Mouse (Mus musculus) ES-Bruce4 (cell line): ENCODE results near the gene Gm5134. TPM values are rescaled to one million over a fixed set of nuclear protein-coding genes. Genes with fewer than 3 reads are reported as not detected.

Source experiments
- H3K27ac ChIP-seq: 2 replicates; pipeline ENCODE4 v1.5.1; 2012; ENCODE audit warnings: low read length, inconsistent platforms; ENCODE audit not compliant: insufficient read depth
- H3K27me3 ChIP-seq: 2 replicates; pipeline ENCODE4 v1.6.1; 2012; ENCODE audit warnings: mild to moderate bottlenecking, low read length, inconsistent platforms; ENCODE audit not compliant: control insufficient read depth, poor library complexity, insufficient read depth, severe bottlenecking
- H3K36me3 ChIP-seq: 2 replicates; pipeline ENCODE4 v1.6.1; 2012; ENCODE audit warnings: inconsistent platforms, mild to moderate bottlenecking, low read length, moderate library complexity; ENCODE audit not compliant: control insufficient read depth, poor library complexity, insufficient read depth, severe bottlenecking
- H3K4me1 ChIP-seq: one replicate; pipeline ENCODE4 v1.8.1; 2011; ENCODE audit warnings: low read length; ENCODE audit not compliant: control insufficient read depth, insufficient read depth
- H3K4me3 ChIP-seq: 2 replicates; pipeline ENCODE4 v1.5.1; 2011; ENCODE audit warnings: low read depth, mild to moderate bottlenecking, low read length
- H3K9ac ChIP-seq: 2 replicates; pipeline ENCODE4 v1.6.1; 2012; ENCODE audit warnings: low read depth, mild to moderate bottlenecking, inconsistent platforms; ENCODE audit not compliant: poor library complexity, severe bottlenecking
- H3K9me3 ChIP-seq: replicated peaks from 2 replicates; pipeline ENCODE4 v1.6.1; 2012; ENCODE audit warnings: mild to moderate bottlenecking, low read length, inconsistent platforms; ENCODE audit not compliant: control insufficient read depth, poor library complexity, insufficient read depth, severe bottlenecking
- CTCF ChIP-seq: IDR thresholded peaks from one replicate; pipeline ENCODE4 v1.8.1; 2011; ENCODE audit warnings: low read depth, low read length
- EP300 ChIP-seq: IDR thresholded peaks from 2 replicates; pipeline ENCODE4 v1.6.1; 2011; ENCODE audit warnings: low read depth, low read length; ENCODE audit not compliant: insufficient read depth
- POLR2A ChIP-seq: IDR thresholded peaks from one replicate; pipeline ENCODE4 v1.8.1; 2011; ENCODE audit warnings: low read length; ENCODE audit not compliant: insufficient read depth
- polyA plus RNA-seq: library from polyadenylated mRNA; stranded (reverse); fragments of >200 nt; gene quantifications from 2 replicates; pipeline ENCODE4 v1.2.4, GENCODE M21; 2011; ENCODE audit warnings: low read depth; ENCODE audit not compliant: missing spikeins, insufficient read depth, insufficient read length

Gm5134 gene
- polyA plus RNA-seq, 1 experiment = 0.43 TPM

- Histone ChIP-seq H3K9ac (peak overlapping the region; percentile 97), H3K9me3 (no peaks in the 10 kb centered on the region), H3K4me1 (peaks cover 1% of the 10 kb centered on the region), H3K4me3 (peak overlapping the region; percentile 57), H3K27ac (peak overlapping the region; percentile 92), H3K36me3 (peaks cover 15% of the 10 kb centered on the region), H3K27me3 (no peaks in the 10 kb centered on the region)
- no peak for TF ChIP-seq EP300
- TF ChIP-seq CTCF = no peak
- no peak for TF ChIP-seq POLR2A
These were observed 77.4 kb downstream of the Gm5134 start for GRCm38 (mm10) chr10:76031511-76032401.

- no peaks in the 10 kb centered on the region for H3K27me3 ChIP-seq
- peak within 1 kb of the TSS; percentile 92 for H3K27ac ChIP-seq
- H3K4me3 ChIP-seq = peak within 1 kb of the TSS; percentile 93
- H3K9me3 ChIP-seq = no peaks in the 10 kb centered on the region
- H3K9ac ChIP-seq = peak within 1 kb of the TSS; percentile 97
- TF ChIP-seq EP300 (0 out of 2 replicates have a peak, but pooled peaks have one; percentile 33), POLR2A (peak; percentile 18), CTCF (peak; percentile 38)
- H3K4me1 ChIP-seq = peaks cover 1% of the 10 kb centered on the region
- peaks cover 18% of the 10 kb centered on the region for H3K36me3 ChIP-seq
These were observed 78.2 kb downstream of the Gm5134 start, which contains the start of gene Zfp280b for GRCm38 (mm10) chr10:76032402-76033118. Gene Zfp280b, plus strand, starts transcription at chr10:76032650.

GRCm38 (mm10) chr10:76033119-76033455 lies 78.8 kb downstream of the Gm5134 start:
- Histone ChIP-seq H3K9me3 (no peaks in the 10 kb centered on the region), H3K4me1 (peaks cover 2% of the 10 kb centered on the region), H3K27me3 (no peaks in the 10 kb centered on the region), H3K36me3 (peaks cover 22% of the 10 kb centered on the region), H3K27ac (peak overlapping the region; percentile 39), H3K9ac (peak overlapping the region; percentile 97), H3K4me3 (peak overlapping the region; percentile 93)
- no peak for TF ChIP-seq POLR2A

- H3K9ac ChIP-seq = peak overlapping the region; percentile 97
- no peaks in the 10 kb centered on the region for H3K9me3 ChIP-seq
- 0 out of 2 replicates have a peak overlapping the region, but pooled peaks have one; percentile 20 for H3K27ac ChIP-seq
- peaks cover 6% of the 10 kb centered on the region for H3K4me1 ChIP-seq
- peaks cover 32% of the 10 kb centered on the region for H3K36me3 ChIP-seq
- H3K4me3 ChIP-seq = peak overlapping the region; percentile 39
- TF ChIP-seq EP300 (no peak), POLR2A (no peak), CTCF (no peak)
- H3K27me3 ChIP-seq = no peaks in the 10 kb centered on the region
These were observed 79.8 kb downstream of the Gm5134 start for GRCm38 (mm10) chr10:76034001-76034600.

- no peak overlapping the region for H3K27ac ChIP-seq
- no peak for TF ChIP-seq POLR2A
- TF ChIP-seq EP300 = no peak
- no peak for TF ChIP-seq CTCF
- peaks cover 44% of the 10 kb centered on the region for H3K36me3 ChIP-seq
- H3K4me3 ChIP-seq = no peak overlapping the region
- H3K27me3 ChIP-seq = no peaks in the 10 kb centered on the region
- no peak overlapping the region for H3K9ac ChIP-seq
- no peaks in the 10 kb centered on the region for H3K9me3 ChIP-seq
- H3K4me1 ChIP-seq = peaks cover 5% of the 10 kb centered on the region
These were observed 81.0 kb downstream of the Gm5134 start for GRCm38 (mm10) chr10:76035277-76035676.
